Mouse (Mus musculus) stomach, postnatal 0 days (tissue): Measurements from ENCODE around the gene Tbc1d9.

Source experiments
- CTCF ChIP-seq: IDR thresholded peaks from 2 replicates; pipeline ENCODE4 v1.5.1; 2016; ENCODE audit warnings: antibody characterized with exemption, low read depth, mild to moderate bottlenecking, moderate library complexity
- EP300 ChIP-seq: optimal IDR thresholded peaks from 2 replicates; pipeline ENCODE3; 2016; ENCODE audit warnings: antibody characterized with exemption

- no peak for TF ChIP-seq CTCF
- no peak for TF ChIP-seq EP300
Measured at GRCm38 (mm10) chr8:83227336-83227735, 62.2 kb downstream of the Tbc1d9 start.
